Mouse (Mus musculus): ENCODE data around the gene Zfp524. TPM values are rescaled to one million over a fixed set of nuclear protein-coding genes. Genes with fewer than 3 reads are reported as not detected.
"Not testable (repeated sequence)": the region's sequence is repeated elsewhere in the genome, so short reads cannot be mapped to it uniquely, and the experiment has no call there.

Zfp524 gene
- polyA plus RNA-seq, 1 experiment from 2014 or later: 15.0 TPM

DNA sequence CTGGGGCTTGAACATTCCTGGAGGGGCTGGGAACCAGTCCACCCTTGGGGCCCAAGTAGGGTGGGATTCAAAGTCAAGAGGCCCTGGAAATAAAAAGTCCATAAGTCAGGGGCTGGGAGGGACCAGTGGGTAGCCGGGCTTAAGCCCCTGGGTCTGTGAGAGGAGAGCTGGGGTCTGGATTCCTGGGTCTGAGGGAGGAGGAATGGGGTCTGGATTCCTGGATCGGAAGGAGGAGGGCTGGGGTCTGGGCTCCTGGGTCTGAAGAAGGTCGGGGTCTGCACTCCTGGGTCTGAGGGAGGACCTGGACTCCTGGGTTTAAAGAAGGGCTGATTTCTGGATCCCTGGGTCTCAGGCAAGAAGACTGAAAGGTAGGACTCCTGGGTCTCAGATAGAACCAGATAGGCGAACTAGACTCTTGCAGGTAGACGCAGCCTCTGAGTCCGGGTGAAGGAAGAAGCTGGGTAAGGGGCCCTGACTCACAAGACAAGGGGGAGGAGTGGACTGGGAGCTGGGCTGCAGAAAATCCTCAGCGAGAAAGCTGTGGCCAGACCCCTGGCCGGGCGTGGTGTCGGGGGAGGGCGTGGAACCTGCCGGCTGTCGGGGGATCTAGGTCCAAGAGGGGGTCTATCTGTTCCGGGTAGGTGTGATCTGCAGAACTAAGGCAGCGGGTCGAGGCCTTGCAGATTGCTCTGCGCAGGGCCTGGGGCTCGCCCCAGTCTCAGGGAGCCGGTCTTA, 18.8 kb upstream of the Zfp524 start:
- Histone ChIP-seq H3K4me1 (peaks cover 30% of the 10 kb centered on the region), H3K27me3 (peaks cover 12% of the 10 kb centered on the region), H3K4me2 (peak overlapping the region; percentile 81), H3K27ac (peak overlapping the region; percentile 52), H3K4me3 (peak overlapping the region; percentile 60), H3K9ac (peak overlapping the region; percentile 74), H3K36me3 (peaks cover 35% of the 10 kb centered on the region), H3K9me3 (0 out of 2 replicates have a peak, but pooled peaks cover 5% of the 10 kb centered on the region)
- ATAC-seq (ENCODE audit: insufficient number of reproducible peaks, low FRiP score, low TSS enrichment, low read depth): peak; percentile 40; the same call in 1 of the 2 replicates
- 4% methylated on average over 19 of the region's 19 CpGs for WGBS

DNA sequence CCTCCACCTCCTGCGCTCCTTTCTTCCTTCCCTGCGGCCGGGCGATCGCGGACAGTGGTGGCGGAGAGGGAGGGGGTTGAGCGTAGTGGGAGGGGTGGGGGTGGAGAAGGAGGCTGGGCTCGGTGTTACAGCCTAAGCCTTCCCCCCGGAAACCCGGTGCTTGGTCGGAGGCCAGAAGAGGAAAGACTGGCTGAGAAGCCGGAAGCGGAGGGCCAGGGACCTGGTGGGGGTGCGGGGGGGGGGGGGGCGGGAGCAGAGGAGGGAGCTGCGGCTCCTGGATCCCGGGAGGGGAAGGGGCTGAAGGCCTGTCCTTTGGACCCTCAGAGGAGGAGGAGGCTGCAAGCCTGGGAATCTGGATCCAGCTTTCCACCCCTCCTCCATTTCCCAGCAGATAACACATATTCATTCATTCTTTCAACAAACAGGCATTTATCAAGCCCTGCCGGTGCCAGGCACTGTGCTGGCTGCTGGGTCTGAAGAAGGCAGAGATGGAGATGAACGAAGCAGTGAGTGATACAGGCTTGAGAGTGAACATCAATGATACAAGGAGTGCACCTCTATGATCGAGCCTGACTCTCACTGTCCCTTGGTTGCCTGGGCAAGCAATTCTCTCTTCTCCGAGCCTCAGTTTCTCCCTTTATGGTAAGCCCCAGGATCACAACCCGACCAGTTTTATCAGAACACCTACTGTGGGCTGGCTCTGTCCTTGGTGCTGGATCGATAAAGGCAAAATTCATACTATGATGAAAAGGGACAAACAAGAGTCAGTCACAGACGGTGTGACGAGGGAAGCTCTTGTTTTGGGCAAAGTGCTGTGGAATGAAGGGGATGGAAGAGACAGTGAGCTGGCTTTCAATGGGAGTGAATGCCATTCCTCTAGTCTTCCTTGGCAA, 18.0 kb upstream of the Zfp524 start, which contains the start of gene Zfp579:
Zfp579 (minus strand) TSS at position 156 of the 893 bp plus-strand sequence.
- Histone ChIP-seq H3K4me2 (peak within 1 kb of the TSS; percentile 81), H3K4me1 (peaks cover 30% of the 10 kb centered on the region), H3K9me3 (0 out of 2 replicates have a peak, but pooled peaks cover 3% of the 10 kb centered on the region), H3K27me3 (peaks cover 12% of the 10 kb centered on the region), H3K4me3 (peak within 1 kb of the TSS; percentile 60), H3K27ac (peak within 1 kb of the TSS; percentile 71), H3K9ac (peak within 1 kb of the TSS; percentile 74), H3K36me3 (peaks cover 33% of the 10 kb centered on the region)
- 6% methylated on average over 19 of the region's 26 CpGs for WGBS
- ATAC-seq (ENCODE audit: insufficient number of reproducible peaks, low FRiP score, low TSS enrichment, low read depth): peak; percentile 75

DNA sequence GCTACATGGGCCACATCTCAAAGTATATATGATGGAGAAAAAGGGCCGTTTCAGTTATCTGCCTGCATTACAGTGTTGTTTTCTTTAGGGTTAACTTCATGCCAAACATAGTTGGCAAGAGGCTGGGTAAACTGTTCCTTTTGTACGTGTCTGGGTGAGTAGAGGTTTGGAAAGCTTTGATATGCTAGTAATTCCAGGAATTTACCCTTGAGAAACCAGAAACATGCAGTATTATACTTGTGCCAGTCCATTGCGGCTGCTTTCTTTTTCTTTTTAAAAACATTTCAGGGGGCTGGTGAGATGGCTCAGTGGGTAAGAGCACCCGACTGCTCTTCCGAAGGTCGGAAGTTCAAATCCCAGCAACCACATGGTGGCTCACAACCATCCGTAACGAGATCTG, 17.3 kb upstream of the Zfp524 start:
- Histone ChIP-seq H3K27ac (no peak overlapping the region), H3K4me1 (peaks cover 30% of the 10 kb centered on the region), H3K4me2 (peak overlapping the region; percentile 81), H3K36me3 (peaks cover 27% of the 10 kb centered on the region), H3K9ac (no peak overlapping the region), H3K4me3 (peak overlapping the region; percentile 60), H3K27me3 (peaks cover 12% of the 10 kb centered on the region), H3K9me3 (no peaks in the 10 kb centered on the region)
- WGBS: 53% methylated on average over 8 of the region's 8 CpGs
- ATAC-seq (ENCODE audit: insufficient number of reproducible peaks, low FRiP score, low TSS enrichment, low read depth): no peak

DNA sequence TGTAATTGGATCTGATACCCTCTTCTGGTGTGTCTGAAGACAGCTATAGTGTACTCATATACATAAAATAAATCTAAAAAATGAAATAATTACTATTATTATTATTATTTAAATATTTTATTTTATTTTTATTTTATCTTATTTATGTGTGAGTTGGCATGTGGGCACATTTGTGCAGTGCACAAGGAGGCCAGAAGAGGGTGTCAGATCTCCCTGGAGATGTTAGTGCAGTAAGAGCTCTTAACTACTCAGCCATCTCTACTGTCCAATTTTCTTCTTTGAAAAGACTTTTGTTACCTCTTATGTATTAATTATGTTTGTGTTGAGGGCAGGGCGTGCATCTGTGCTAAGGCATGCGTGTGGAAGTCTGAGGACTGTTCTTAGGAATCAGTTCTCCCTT, 14.3 kb upstream of the Zfp524 start:
- H3K27me3 ChIP-seq: no peaks in the 10 kb centered on the region
- no peak overlapping the region for H3K4me3 ChIP-seq
- H3K4me1 ChIP-seq: peaks cover 12% of the 10 kb centered on the region
- WGBS: 70% methylated on average over 2 of the region's 2 CpGs
- no peak overlapping the region for H3K9ac ChIP-seq
- H3K27ac ChIP-seq: no peak overlapping the region
- H3K36me3 ChIP-seq: peaks cover 3% of the 10 kb centered on the region; the same call in 1 of the 2 replicates
- H3K4me2 ChIP-seq: no peak overlapping the region
- H3K9me3 ChIP-seq: no peaks in the 10 kb centered on the region
- ATAC-seq (ENCODE audit: insufficient number of reproducible peaks, low FRiP score, low TSS enrichment, low read depth): no peak

DNA sequence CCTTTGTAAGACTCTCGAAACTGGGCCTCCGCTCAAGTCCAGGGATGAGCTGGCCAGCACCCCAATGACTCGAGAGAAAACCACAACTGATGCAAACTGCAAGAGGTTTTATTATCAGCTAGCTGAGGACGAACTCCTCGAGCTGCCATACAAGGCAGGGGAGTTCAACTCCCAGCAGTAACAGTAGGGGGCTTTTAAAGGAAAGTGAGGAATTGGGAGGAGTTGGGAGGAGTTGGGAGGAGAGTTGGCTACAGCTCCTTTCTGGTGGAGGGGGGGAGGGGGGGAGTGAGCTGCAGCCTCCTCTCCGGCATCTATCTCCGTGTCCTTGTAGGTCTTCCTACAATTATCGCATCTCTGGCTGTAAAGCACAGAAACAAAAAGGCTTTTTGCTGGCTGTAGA, 11.3 kb upstream of the Zfp524 start:
- peaks cover 18% of the 10 kb centered on the region for H3K36me3 ChIP-seq
- WGBS: 61% methylated on average over 8 of the region's 8 CpGs
- not testable (repeated sequence) for H3K4me1 ChIP-seq; H3K27me3 ChIP-seq; H3K9me3 ChIP-seq; ATAC-seq (ENCODE audit: insufficient number of reproducible peaks, low FRiP score, low TSS enrichment, low read depth); H3K27ac ChIP-seq; H3K9ac ChIP-seq; H3K4me3 ChIP-seq; H3K4me2 ChIP-seq

DNA sequence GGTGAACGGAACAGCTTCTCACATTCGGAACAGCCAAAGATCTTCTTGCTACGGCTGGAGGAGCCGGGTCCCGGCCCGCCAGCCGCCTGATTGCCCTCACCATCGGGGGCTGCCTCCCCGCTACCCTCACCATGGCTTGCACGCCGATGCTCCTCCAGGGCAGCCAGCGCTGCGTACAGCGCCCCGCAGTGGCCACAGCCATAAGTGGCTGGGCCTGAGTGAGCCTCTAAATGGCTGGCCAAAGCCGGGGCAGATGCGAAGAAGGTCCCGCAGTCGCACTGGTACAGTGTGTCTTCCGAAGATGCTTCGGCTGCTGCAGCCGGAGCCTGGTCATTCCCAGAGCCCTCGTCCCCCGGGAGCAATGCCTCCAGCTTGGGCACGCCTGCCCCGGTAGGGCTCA, 6.0 kb upstream of the Zfp524 start:
- H3K27ac ChIP-seq: no peak overlapping the region
- no peaks in the 10 kb centered on the region for H3K27me3 ChIP-seq
- WGBS: 97% methylated on average over 26 of the region's 26 CpGs
- ATAC-seq (ENCODE audit: insufficient number of reproducible peaks, low FRiP score, low TSS enrichment, low read depth): no peak
- H3K4me2 ChIP-seq: no peak overlapping the region
- peaks cover 5% of the 10 kb centered on the region; the same call in 1 of the 2 replicates for H3K4me1 ChIP-seq
- H3K9ac ChIP-seq: no peak overlapping the region
- H3K36me3 ChIP-seq: peaks cover 68% of the 10 kb centered on the region
- no peaks in the 10 kb centered on the region for H3K9me3 ChIP-seq
- no peak overlapping the region for H3K4me3 ChIP-seq

DNA sequence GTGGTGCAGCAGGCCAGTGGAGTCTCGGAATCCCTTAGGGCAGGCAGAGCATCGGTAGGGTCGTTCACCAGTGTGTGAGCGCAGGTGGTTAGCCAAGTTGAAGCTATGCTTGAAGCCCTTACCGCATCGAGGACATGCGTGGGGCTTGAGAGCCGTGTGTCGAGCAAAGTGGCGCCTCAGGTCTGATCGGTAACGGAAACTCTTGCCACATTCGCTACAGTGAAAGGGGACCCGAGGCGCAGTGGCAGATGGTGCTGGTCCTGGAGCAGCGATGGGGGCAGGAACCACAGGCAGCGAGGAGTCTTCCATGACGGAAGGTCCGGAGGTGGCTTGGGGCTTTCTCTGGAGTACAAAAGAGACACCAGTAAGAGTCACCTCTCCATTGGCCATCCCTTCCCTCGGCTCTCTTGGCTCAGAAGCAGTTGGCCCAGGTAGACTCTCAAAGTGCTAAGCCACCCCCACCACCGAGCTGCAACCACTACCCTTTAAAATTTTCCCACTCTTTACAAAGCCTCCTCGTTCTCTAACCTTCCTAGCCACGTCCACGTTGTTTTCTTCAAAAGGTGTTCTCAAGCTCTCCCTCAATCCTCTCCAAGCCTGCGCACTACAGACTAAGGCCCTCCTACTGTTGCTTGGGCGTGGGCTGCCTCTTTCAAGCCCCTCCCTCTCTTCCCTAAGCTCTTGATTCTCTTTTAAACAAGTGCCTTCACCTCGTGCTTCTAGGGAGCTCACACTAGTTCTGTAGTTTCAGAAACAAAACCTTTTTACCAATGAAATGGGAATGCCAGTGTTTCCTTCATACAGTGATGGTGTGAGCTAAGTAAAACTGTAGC, 1.3 kb upstream of the Zfp524 start:
- Histone ChIP-seq H3K4me2 (no peak overlapping the region), H3K27ac (no peak overlapping the region), H3K4me3 (peak overlapping the region; percentile 74; the same call in 1 of the 2 replicates), H3K36me3 (peaks cover 55% of the 10 kb centered on the region), H3K27me3 (no peaks in the 10 kb centered on the region), H3K9me3 (no peaks in the 10 kb centered on the region), H3K4me1 (peaks cover 10% of the 10 kb centered on the region; the same call in 1 of the 2 replicates), H3K9ac (no peak overlapping the region)
- ATAC-seq (ENCODE audit: insufficient number of reproducible peaks, low FRiP score, low TSS enrichment, low read depth): no peak
- 92% methylated on average over 27 of the region's 27 CpGs for WGBS

DNA sequence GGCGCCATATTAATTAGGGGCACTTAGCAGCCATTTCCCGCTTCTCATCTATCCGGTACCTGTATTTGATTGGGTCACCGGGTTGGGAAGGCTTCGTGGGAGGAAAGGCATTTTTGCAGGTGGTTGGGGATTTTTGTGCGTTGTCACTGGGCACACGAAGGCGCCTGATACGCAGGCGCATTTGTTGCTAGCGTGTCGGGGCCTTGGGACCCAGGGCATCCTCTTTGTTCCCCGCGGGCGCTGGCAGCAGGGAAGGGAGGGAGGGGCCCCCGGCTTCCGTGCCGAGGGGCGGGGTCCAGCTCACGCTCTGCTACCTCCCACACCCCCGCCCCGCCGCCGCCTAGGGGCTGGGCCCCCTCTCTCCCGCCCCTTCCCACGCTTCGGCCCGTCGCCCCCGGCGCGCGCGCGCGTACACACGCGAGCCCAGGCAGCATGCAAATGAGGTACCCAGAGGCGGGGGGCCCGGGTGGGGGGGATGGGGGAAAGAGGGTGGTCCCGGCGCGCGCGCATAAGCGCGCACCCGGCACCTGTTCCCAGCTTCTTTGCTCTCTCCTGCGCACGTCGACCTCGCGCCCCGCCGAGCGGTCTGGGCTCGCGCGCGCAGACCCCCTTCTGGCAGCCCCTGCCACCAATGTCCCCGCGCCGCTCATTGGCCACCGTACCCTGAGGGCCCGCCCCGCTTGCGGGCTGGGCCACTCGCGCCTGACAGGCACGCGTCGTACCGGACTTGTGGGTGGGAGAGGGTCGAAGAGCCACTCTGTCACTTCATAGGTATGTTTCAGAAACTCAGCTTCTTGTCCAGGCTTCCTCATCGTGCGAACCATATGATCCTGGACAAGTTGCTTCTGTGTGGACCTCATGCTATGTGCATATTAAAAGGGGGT, 1.1 kb downstream of the Zfp524 start, which contains the start of gene Gm44973:
Gm44973 (plus strand) TSS at position 379 of the 884 bp plus-strand sequence.
- under 1% methylated on average over 55 of the region's 76 CpGs for WGBS
- H3K27me3 ChIP-seq: no peaks in the 10 kb centered on the region
- H3K36me3 ChIP-seq: peaks cover 34% of the 10 kb centered on the region
- ATAC-seq (ENCODE audit: insufficient number of reproducible peaks, low FRiP score, low TSS enrichment, low read depth): peak; percentile 83
- peak within 1 kb of the TSS; percentile 74 for H3K4me3 ChIP-seq
- peaks cover 19% of the 10 kb centered on the region; the same call in 1 of the 2 replicates for H3K4me1 ChIP-seq
- peak within 1 kb of the TSS; percentile 74 for H3K9ac ChIP-seq
- H3K9me3 ChIP-seq: no peaks in the 10 kb centered on the region
- H3K27ac ChIP-seq: peak within 1 kb of the TSS; percentile 99
- peak within 1 kb of the TSS; percentile 64 for H3K4me2 ChIP-seq

DNA sequence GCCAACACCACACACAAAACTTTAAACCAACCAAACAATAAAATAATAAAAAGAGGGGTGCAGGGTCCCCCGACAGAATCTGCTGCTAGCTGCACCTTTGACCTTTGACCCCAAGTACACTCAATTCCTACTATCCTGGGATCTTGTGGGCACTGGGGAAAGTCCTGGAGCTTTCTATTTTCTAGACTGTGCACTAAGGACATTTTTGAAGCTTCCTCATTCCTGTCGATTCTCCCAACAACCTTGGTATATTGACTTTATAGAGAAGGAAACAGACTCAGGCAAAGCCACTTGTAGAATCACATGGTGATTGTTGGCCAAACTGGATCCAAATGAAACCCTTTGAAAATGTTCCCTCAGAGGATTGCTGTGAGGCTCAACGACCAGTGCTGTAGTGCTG, 1.8 kb downstream of the Zfp524 start:
- Histone ChIP-seq H3K27me3 (no peaks in the 10 kb centered on the region), H3K9ac (peak overlapping the region; percentile 52; the same call in 1 of the 2 replicates), H3K4me3 (peak overlapping the region; percentile 74), H3K27ac (peak overlapping the region; percentile 99), H3K9me3 (no peaks in the 10 kb centered on the region), H3K4me1 (peaks cover 21% of the 10 kb centered on the region), H3K36me3 (peaks cover 27% of the 10 kb centered on the region), H3K4me2 (peak overlapping the region; percentile 64)
- WGBS: 63% methylated on average over 3 of the region's 3 CpGs
- ATAC-seq (ENCODE audit: insufficient number of reproducible peaks, low FRiP score, low TSS enrichment, low read depth): no peak

DNA sequence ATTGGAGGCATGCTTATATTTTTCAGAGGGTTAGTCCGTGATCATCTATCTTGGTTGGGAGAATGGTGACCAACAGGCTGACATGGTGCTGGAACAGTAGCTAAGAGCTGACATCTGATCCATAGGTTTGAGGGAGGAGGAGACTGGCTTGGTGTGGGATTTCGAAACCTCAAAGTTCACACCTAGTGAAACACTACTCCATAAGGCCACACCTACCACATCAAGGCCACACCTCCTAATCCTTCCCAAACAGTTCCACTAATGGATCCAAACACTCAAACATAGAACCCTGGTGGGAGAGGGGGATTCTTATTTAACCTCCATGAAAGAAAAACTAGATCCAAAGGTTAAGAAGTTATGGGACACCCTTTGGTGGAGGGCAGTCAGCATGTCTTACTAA, 2.7 kb downstream of the Zfp524 start:
- Histone ChIP-seq H3K4me3 (no peak overlapping the region), H3K4me2 (no peak overlapping the region), H3K4me1 (peaks cover 30% of the 10 kb centered on the region), H3K9ac (no peak overlapping the region), H3K27ac (no peak overlapping the region), H3K9me3 (no peaks in the 10 kb centered on the region), H3K36me3 (peaks cover 19% of the 10 kb centered on the region), H3K27me3 (no peaks in the 10 kb centered on the region)
- 94% methylated on average over 2 of the region's 2 CpGs for WGBS
- no peak for ATAC-seq (ENCODE audit: insufficient number of reproducible peaks, low FRiP score, low TSS enrichment, low read depth)

Measured in limb, embryonic 15.5 days (tissue).